Mouse (Mus musculus) adrenal gland, postnatal 36 days (tissue): ENCODE results near the gene Camta1. TPM values are rescaled to one million over a fixed set of nuclear protein-coding genes. Genes with fewer than 3 reads are reported as not detected.
A peak's percentile ranks its signal among the peaks of the same experiment; 100 is the strongest.

Experiments used
- DNase-seq, 2 experiments: peaks; one replicate each; pipeline ENCODE4 v3.0.0; 2021; ENCODE audit warnings: mixed read lengths in 1 of 2
- total RNA-seq, 2 experiments: library from RNA; stranded (reverse); gene quantifications; 2 replicates each; pipeline ENCODE4 v1.2.3; 2021

Camta1 gene
- total RNA-seq, 2 experiments from 2014 or later = 28.7 to 33.3 TPM

DNA sequence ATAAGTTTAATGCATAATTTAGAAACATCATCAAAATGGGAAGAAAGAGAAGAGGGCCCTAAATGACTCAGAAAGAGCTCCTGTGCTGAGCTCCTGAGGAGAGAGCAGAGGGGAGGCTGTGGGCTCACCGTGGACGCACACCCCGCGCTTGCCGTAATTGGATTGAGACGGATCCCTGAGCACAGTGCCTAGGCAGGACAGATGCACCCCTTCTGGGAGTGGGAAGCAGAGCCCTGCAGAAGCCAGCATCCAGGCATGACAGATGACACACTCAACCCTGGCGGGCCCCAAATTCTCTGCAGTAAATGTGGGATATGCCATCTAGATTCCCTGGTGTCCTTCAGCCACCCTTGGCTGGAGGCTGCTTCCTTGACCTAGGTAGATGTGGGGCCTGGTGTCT lies 654.1 kb downstream of the Camta1 start:
- no peak for DNase-seq

DNA sequence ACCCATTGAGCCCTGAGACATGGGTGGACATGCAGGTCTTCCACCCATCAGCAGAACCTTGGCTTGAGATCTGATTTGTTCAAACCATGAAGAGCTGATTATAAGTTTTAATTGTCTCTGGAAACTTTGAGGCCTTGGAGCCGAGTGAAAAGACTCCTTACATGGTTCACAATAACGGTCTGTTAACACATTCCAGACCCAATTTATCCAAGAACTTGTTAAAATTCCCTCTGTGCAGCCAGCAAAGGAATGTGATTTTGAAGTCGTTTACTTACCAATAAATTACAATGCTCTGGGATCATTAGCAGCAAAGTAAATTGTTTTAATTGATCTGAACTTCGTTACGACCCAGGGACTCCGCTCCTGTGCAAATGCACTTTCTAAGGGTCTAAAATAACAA lies 658.8 kb downstream of the Camta1 start:
- no peak for DNase-seq

DNA sequence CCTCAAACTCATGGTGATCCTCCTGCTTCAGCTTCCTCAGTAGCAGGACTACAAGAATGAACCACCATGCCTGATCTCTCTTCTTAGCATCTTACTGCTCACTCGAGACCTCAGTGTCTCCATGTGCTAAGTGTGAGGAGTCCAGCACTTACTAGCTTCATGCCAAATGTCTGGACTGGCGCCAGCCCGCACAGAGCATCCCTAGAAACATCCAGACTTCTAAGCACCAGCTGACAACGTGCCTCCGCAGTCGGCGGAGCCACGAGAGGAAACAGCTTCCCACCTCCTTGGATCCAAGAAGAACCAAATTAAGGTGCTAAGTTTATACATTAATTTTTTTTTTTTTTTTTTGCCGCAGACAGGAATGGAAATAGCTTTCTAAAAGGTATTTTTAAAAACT lies 661.4 kb downstream of the Camta1 start:
- DNase-seq = no peak

DNA sequence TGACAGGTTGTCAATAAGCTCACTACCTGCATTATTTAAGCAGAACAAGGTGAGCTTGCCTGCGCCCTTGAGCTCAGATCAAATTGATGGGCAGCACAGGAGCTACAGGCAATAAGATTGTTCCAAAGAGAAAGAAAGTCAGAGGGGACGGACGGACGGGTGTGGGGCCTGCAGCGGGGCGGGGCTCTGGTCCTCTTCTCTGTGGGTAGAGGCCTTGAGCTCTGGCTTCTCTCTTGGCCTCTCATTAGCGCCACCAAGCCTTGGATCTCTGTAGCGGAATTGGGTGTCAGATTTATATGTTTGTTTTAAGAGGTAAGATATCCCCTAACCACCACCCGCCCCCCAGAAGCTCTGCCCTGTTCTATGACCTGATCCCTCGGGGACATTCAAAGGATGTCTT lies 666.5 kb downstream of the Camta1 start:
- DNase-seq = no peak

DNA sequence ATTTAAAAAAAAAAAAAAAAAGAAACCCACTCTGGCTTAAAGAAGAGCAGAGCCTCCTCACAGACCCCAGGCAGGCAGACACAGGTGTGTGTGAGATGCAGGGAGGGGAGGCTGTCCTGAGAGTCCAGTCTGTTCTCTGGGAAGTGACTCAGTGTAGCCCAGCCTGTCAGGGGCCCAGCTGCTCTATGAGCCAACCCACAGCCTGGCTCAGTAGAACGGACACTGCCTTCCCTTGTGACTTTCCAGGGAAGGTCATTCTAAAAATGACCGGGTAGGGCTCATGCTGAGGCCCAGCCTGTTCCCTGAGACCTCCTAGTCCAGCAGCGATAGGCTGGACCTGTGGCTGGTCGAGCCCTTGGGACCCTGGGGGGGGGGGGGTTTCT lies 667.0 kb downstream of the Camta1 start:
- DNase-seq = no peak

DNA sequence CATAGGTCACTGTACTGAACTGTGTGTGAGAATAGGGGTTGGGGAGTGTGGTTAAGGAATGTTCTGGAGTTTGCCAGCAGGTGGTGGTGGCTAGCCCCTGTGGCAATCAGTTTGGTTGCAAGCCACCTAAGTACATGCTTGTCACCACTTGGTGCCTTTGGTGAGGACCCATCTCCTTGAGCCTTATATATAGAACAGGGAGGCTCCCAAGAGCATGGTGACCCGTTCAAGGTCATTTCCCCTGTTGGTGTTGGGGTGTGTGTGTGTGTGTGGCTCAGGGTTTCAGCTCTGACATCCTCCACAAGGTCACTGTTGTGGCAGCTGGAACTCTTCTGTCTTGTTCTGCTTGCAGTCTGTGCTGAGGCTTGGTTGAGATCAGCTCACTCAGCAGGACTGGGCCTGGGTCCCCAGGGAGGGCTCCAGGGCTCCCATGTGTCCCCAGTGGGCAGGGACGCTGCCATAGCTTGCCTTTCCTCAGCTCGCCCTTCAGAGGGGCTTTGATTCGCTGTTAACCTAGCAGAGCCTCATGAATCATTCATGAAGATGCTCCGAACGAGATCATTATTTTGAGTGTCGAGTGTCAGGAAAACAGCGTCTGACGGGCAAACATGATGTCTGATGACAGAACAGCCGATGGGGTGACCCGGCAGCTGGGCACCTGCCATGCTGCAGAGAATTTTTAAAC lies 667.5 kb downstream of the Camta1 start:
- DNase-seq = no peak

DNA sequence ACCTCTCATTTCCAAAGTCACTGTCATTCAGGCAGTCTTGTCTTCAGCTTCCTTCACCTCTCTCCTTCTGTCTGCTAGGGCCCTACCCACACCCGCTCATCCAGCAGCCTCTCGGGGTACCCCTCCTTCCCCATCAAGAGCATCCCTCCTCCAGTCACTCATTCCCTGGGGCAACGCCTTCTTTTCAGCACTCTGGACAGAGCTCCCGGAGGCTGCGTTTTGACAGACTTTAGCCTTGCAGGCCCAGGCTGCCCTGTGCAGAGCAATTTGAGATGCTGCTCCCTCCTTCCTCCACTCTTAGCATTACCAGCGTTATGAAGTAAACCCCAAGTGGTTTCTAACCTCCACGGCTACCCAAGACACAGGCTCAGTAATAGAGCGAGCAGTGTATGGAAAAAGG lies 675.2 kb downstream of the Camta1 start:
- DNase-seq = peak; percentile 78 to 83

DNA sequence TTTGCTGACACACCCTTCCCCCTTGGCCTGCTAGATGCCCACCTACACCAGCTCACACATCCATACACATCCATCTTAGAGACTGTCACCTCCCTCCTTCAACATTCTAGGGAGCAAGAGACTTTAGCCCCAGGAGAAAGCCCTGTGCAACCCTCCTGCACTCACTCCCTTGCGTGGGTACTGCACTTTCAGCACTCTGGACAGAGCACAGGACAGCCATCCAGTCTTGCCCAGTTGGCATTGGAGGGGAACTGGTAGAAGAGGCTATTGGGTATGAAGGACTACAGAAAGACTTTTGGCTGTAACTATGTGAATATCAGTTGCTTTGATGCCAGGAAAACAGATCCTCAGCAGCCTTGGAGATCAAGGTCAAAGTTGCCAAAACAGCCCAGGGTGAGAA lies 675.9 kb downstream of the Camta1 start:
- peak; percentile 14 to 35 for DNase-seq

DNA sequence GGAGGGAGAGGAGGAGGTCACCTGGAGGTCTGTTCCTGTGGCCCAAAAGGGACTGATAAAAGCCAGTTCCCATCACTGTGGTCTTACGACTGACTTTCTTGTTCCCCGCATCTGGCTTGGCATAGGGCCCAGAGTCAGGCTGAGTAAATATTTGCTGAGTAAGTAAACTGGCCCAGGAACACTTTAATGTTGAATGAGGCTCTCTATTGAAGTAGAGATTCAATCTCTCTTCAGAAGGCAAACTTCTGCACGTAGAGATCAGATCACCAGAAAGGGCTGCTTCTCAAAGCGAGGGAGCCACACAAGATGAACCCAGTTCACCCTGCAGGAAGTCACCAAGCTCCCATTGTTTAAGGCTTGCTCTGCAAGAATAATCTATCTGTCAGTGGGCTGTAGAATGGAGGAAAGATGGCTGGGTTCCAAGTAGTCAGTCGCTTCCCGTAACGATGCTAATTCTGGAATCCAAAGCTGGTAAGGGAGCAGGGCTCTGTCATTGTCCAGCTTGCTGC lies 681.2 kb downstream of the Camta1 start:
- no peak for DNase-seq

DNA sequence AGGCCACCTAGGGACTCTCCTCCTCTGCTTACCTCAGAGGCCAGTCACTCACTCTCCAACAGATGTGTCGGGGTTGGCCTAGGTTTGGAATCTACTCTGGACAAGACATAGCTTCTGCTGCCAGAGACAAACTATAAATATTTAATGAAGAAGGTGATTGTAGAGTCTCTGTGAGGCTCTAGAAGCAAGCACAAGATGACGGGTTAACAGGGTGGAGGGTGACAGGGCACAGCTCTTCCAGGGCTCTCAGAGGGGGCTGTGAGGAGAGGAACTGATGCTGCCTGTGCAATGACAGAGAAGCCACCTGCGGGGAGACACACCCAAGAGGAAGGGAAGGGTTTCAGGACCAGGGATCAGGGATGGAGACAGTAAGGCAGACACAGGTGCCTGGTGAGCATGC lies 682.0 kb downstream of the Camta1 start:
- DNase-seq = no peak

DNA sequence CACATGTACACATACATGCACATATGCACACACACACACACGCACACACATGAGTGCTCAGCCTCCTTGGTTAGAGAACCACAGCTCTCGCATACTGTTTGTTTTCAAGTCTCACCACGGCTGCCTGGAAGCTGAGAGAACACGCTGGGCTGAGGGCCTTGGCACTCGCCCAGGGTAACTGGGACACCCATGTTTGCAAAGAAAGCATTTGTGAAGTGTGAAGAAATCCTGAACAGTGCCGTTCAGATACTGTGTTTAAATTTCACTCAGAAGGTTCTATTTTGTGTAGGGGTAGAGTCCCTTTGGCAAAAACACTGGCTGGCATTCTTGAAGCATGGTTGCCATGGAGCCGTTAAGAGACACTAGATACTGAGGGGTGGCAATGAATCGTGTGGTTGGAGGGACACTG lies 682.7 kb downstream of the Camta1 start:
- no peak for DNase-seq

DNA sequence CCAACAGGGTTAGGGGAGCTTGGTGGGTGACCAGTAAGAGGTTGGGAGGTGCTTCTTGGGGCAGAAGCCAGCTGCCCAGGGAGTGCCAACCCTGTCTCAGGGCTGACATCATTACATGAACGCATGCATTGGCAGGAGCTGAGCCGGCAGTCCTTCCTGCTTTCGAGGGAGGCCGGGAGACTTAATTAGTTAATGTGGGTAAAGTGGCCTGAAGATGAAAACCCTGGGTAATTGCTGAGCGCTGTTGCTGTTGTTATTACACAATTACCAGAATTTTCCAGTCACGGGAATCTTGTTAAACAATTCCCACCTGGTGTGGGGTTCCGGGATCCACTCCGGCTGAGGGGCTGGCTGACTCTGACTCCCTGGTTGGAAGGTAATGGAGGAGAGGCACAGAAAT lies 689.1 kb downstream of the Camta1 start:
- no peak for DNase-seq

DNA sequence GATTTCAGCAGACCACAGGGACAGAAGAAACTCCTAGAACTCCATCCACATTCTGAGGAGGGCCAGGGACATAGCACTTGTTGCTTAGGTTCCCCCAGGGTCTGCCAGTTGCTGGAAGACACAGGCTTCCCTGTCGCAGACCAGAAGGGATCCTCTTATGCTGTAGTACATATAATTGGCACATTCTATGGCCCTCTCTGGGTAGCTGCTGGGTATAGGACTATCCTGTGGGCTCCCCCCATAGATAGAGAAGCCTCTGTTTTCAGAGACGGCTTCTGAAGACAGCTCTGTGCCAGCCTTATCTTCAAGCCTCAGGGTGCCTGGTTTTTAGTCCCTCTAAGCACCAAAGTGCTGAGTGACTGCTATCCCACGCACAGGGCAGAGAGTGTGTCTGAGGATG lies 690.6 kb downstream of the Camta1 start:
- DNase-seq = no peak

DNA sequence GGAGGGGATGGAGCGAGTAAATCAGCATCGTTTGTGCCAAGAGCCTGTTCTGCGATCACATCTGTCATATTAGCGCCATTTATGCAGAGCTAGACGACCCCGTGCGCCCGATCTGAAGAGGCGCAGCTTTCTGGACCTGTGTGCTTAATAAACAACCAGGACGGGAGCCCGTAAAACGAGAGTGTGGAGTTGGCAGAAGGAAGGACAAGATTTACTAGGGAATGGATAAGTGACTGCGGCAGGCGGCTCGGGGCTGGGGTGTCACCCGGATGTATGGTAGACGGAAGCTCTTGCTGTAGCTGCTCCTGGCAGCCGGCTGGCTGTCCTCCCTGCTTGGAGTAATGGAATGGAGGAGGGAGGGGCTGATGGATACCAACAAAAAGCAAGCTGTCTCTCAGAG lies 691.0 kb downstream of the Camta1 start:
- no peak for DNase-seq

DNA sequence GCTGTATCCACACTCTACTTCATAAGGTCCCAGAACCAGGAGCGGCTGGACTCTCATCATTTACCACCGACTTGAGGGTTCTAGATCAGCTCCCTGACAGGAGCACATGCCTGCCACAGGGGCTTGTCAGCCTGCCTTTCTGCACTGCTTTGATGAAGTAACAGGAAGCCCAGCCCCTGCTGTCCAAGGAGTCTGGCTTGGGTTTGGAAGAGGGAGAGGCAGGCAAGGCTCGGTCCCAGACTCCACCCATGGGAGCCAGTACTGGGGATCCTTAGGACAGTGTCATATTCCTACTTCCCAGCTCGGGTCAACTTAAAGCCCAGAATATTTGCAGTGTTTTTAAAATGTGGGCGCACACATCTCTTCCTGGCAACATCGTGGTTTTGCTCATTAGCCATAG lies 694.7 kb downstream of the Camta1 start:
- DNase-seq = no peak

DNA sequence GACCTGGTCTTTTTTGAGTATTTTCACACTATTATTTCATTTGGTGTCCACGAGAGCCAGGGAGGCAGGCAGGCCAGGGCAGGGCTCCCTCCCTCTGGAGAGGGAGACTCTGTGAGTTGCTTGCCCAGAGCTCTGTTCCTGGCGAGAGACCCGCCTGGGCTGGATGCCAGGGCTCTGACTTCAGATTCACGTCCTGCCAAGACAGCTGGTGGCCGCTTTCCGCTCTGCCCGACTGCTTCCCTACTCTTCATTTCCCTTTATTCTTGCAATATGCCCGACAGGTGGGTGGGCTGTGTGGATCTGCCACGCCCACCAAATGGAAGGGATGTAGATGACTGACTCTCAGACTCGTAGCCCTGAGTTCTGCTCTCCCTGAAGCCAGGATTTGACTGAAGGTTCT lies 696.1 kb downstream of the Camta1 start:
- DNase-seq = peak; percentile 88 to 90

DNA sequence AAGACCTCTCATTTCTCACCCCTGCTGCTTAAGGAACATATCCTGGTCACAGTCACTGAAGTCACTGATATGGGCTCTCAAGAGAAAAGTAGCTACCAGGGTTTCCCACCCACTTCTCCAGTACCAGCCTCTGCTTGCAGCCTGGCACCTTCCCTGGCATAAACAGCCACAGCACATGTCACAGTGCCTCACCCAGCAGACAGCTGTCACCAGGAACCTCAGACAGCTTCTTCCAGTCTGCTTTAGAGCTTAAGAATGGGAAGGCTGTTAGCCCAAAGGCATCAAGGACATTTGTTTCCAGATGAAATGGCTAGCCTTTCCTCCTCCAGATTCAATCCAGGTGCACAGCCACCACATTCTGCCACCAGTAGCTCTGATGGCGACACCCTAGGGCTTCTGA lies 697.4 kb downstream of the Camta1 start:
- DNase-seq = no peak

DNA sequence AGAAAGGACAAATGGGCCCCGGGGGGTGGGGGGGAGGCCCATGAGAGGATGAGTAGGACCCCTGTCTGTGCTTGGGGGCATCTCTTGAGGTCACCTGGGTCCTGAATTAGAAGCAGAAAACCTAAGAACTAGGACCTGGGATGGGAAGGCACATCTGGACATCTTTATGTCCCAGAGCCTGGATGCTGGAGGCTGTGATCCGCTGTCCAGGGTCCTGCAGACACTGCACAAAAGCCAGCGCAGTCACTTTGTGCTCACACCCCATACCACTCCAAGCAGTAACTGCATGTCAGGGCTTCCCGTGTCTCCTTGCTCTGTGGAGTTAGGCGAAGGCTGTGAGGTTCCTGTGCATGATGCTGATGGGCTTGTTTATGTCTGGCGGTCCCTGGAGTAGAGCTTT lies 699.8 kb downstream of the Camta1 start:
- no peak for DNase-seq

DNA sequence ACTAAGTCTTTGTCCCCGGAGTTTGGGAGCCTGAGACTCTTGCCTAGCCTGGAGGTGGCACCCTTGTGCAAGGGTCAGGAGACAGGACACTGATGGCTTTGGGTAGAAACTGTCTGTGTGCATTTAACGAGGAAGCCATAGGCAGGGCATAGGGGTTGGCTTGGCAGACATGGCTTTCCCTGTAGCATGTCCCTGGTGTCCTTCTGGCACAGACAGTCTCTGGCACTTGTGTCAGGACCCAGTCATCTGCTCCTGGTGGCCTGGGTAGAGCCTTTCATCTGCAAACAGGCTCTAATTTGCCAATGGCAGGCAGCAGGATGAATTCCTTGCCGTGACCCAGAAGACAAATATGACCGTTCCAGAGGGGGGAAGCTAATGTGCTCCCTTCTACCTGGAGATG lies 700.7 kb downstream of the Camta1 start:
- no peak for DNase-seq

DNA sequence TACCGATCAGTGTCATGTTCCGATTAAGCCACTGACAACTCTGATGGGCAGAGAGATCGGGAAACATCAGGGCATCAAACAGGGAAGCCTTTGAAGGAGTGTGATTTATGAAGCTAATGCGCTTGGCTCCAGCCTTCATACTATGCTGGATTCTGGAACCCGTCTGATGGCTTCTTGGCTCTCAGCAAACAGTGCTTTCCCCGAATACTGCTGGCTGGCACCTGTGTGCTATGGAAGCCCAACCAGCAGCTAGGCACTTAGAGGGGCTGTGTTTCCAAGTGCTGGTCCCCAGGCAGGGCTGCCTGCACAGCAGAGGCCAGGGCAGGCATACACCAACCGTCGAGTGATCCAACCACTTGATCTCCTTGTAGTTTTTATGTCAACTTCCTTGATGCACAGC lies 701.2 kb downstream of the Camta1 start:
- DNase-seq = no peak

DNA sequence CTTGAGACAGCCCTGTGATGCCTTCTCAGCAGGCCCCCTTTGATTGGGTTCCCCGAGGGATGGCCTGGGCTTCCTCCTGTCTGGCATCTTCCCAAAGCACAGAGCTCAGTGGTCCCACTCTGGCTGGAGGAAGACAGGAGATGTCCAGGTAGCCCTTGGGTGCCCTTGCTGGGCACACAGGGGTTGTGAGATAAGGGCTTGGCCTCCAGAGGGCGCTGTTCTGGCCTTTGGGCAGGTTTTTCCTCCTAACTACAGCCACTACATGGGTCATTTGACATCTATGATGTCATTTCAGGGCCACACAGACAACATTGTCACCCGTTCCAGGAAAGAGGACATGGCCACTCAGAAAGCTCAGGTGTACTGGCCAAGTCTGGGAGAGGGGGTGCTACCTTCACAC lies 703.4 kb downstream of the Camta1 start:
- DNase-seq = no peak

DNA sequence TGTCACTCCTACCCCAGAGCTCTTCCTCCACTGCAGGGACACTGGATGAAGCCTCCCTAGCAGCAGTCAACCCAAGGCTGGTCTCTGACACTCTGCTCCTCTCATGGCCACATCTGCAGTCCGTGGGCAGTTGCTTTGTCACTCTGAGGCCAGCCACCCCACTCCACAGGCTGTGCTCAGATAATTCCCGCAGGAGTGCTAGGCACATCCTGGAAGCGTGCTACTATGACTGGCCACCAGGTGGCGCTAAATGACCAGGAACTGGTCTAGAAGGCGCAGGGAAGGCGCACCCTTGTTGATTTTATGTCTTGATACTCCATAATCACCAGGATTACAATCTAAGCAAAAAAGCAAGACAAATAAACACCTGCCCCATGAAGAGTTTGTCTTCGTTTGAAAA lies 704.8 kb downstream of the Camta1 start:
- peak; percentile 87 to 89 for DNase-seq

DNA sequence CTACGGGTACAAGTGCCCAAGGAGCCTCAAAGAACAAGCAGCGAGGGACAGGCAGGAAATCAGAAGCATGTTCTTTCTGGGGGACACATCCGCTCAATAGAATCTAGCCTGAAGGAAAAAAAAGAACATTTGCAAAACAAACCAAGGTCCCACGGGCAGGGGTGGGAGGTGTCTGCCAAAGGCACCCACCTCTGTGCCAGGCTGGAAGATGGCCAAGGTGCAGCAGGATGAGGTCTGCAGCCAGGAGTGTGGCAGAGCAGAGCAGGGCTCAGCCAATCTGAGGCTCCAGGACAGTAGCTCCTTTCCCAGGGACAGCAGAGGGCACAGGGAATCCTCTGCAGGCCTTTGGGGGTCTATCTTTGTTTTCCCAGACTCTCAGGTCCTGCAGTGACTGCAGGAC lies 706.1 kb downstream of the Camta1 start:
- peak; percentile 26 to 61 for DNase-seq

DNA sequence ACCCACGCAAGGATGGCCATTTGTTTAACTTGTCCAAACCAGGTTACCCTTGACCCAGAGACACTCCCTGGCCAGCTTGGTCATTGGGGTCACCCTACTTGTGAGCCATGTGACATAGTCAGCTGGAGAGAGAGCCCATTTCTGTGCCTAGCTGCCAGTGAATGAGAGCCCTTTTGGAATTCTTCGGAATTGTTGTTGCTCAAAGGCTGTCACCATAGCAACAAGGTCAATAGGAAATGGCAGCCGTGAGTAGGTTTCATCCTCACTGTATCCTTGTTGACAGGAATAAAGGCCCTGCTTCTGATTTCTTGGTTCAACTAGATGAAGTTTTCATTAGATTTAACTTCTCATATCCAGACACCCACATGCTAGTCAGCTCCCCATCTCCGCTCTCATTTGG lies 707.4 kb downstream of the Camta1 start:
- no peak for DNase-seq

DNA sequence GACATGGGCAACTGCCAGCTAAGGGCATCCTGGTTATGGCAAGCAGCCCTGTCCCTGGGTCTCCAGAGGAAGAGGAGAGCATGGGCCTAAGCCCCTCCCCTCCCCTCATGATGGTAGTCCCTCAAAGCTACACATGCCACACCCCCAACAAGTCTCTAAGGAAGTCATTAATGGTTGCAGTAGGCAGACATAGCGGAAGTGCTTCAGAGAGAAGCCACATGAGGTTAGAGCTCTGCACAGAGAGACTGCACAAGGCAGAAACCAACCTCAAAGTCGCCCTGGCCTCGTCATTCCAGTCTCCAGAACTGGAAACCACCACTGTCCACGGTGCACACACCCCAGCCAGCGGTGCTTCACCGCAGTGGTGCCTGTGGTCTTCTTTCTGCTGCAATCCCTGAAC lies 709.7 kb downstream of the Camta1 start:
- DNase-seq = no peak
